Mouse (Mus musculus): ENCODE measurements at regions not wholly inside any gene's neighbourhood (a gene's known extent, or its start where the extent isn't known, plus 50 kb on each side); places are given as distances from the start of the nearest gene placed in this dataset.

DNA sequence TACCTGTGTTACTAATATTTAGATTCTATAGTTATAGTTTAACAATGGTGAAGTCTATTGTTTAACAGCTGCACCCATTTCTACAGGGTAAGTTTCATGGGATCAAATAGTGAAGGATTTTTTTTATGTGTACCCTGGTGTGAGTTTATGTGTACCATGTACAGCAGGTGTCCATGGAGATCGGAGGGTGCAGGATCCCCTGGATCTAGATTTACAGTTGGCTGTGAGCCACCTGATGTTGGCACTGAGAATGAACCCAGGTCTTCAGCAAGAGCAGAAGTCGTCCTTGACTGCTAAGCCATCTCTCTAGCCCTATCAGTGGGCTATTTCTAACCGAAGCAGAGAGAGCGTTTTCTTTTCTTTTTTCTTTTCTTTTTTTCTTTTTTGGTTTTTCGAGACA lies 162.4 kb upstream of the Lef1 start:
- no peaks in the 10 kb centered on the region; the same call in 1 of the 2 replicates for H3K4me1 ChIP-seq (ENCODE audit: control insufficient read depth, insufficient read depth, low read length)

DNA sequence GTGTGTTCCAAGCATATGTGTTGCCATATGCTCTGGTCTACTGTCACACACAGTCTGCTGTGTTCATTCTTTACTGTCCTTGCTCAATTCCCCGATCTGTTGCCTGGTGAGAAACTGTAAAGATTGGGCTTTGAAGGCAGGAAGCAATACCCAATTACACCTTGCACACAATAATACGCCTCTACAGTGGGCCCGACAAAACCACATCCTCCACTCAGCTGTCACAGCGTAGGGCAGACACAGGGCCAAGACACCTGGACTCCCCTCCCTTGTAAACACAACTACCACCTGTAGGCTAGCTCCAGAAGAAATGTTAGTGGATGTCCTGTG lies 163.0 kb upstream of the Lef1 start:
- Histone ChIP-seq H3K4me3 (ENCODE audit: insufficient read depth, low read depth, low read length) (no peak overlapping the region), H3K27ac (replicated peaks; ENCODE audit: insufficient read depth, low read depth, low read length) (no peak overlapping the region), H3K79me2 (ENCODE audit: control insufficient read depth, insufficient read depth, low read length) (no peaks in the 10 kb centered on the region), H3K27me3 (ENCODE audit: control insufficient read depth, insufficient read depth, low read length) (no peaks in the 10 kb centered on the region), H3K36me3 (ENCODE audit: control insufficient read depth, insufficient read depth, low read length) (no peaks in the 10 kb centered on the region), H3K9ac (ENCODE audit: low read depth, low read length) (no peak overlapping the region), H3K4me1 (ENCODE audit: control insufficient read depth, insufficient read depth, low read length) (no peaks in the 10 kb centered on the region; the same call in 1 of the 2 replicates)
- peak; percentile 2 for DNase-seq (ENCODE audit: extremely low read depth, low read depth, low spot score)
- TF ChIP-seq CTCF (IDR thresholded peaks at IDR 0.05; ENCODE audit: low read depth, low read length) (no peak), POLR2A (IDR thresholded peaks at IDR 0.05; ENCODE audit: extremely low read depth, insufficient read depth, low read length) (no peak)
- 85% methylated on average over 4 of the region's 4 CpGs for WGBS

More for the DNA sequence above, 162.4 kb upstream of the Lef1 start:
- no peak overlapping the region for H3K27ac ChIP-seq (replicated peaks; ENCODE audit: insufficient read depth, low read depth, low read length)
- WGBS = 85% methylated on average over 5 of the region's 5 CpGs
- no peak overlapping the region for H3K4me3 ChIP-seq (ENCODE audit: insufficient read depth, low read depth, low read length)
- no peaks in the 10 kb centered on the region for H3K27me3 ChIP-seq (ENCODE audit: control insufficient read depth, insufficient read depth, low read length)
- TF ChIP-seq CTCF (IDR thresholded peaks at IDR 0.05; ENCODE audit: low read depth, low read length) = no peak
- no peak for TF ChIP-seq POLR2A (IDR thresholded peaks at IDR 0.05; ENCODE audit: extremely low read depth, insufficient read depth, low read length)
- no peak for DNase-seq (ENCODE audit: extremely low read depth, low read depth, low spot score)
- H3K36me3 ChIP-seq (ENCODE audit: control insufficient read depth, insufficient read depth, low read length) = no peaks in the 10 kb centered on the region
- H3K79me2 ChIP-seq (ENCODE audit: control insufficient read depth, insufficient read depth, low read length) = no peaks in the 10 kb centered on the region
- no peak overlapping the region for H3K9ac ChIP-seq (ENCODE audit: low read depth, low read length)

DNA sequence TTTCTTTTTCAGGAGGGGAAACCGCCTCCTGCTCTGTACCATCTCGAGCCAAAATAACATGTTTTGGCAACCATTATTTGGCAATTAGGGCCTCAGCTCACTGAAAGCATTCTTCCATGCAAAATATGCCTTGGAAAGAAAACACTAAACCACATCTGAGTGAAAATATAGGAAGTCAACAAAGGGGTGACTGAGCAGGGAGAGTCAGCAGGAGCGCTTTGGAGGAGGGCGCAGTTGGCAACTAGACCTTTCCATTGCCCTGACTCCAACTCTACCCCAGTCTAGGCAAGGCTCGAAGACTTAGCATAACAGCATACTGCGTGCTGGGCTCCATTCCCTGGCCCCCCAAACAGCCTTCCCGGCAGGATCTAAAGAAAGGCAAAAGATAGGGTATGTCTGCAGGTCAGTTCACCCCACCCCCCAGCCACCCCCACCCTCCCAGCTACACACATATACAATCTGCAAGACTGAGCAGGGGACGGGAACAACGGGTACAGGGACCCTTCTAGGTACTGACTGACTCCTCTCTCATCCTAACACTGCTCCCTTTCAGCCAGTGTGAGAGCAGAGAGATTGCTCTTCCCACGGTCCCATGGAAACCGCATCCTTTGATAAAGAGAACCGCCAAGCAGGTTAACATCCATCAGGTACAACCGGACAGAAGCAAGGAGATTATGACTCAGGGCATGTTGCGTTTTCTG lies 163.5 kb upstream of the Lef1 start:
- no peaks in the 10 kb centered on the region for H3K27me3 ChIP-seq (ENCODE audit: control insufficient read depth, insufficient read depth, low read length)
- no peaks in the 10 kb centered on the region for H3K79me2 ChIP-seq (ENCODE audit: control insufficient read depth, insufficient read depth, low read length)
- no peaks in the 10 kb centered on the region for H3K36me3 ChIP-seq (ENCODE audit: control insufficient read depth, insufficient read depth, low read length)
- WGBS = 85% methylated on average over 14 of the region's 14 CpGs
- H3K4me3 ChIP-seq (ENCODE audit: insufficient read depth, low read depth, low read length) = no peak overlapping the region
- H3K27ac ChIP-seq (replicated peaks; ENCODE audit: insufficient read depth, low read depth, low read length) = no peak overlapping the region
- DNase-seq (ENCODE audit: extremely low read depth, low read depth, low spot score) = no peak
- no peaks in the 10 kb centered on the region; the same call in 1 of the 2 replicates for H3K4me1 ChIP-seq (ENCODE audit: control insufficient read depth, insufficient read depth, low read length)
- H3K9ac ChIP-seq (ENCODE audit: low read depth, low read length) = no peak overlapping the region
- TF ChIP-seq POLR2A (IDR thresholded peaks at IDR 0.05; ENCODE audit: extremely low read depth, insufficient read depth, low read length) (no peak), CTCF (IDR thresholded peaks at IDR 0.05; ENCODE audit: low read depth, low read length) (no peak)

DNA sequence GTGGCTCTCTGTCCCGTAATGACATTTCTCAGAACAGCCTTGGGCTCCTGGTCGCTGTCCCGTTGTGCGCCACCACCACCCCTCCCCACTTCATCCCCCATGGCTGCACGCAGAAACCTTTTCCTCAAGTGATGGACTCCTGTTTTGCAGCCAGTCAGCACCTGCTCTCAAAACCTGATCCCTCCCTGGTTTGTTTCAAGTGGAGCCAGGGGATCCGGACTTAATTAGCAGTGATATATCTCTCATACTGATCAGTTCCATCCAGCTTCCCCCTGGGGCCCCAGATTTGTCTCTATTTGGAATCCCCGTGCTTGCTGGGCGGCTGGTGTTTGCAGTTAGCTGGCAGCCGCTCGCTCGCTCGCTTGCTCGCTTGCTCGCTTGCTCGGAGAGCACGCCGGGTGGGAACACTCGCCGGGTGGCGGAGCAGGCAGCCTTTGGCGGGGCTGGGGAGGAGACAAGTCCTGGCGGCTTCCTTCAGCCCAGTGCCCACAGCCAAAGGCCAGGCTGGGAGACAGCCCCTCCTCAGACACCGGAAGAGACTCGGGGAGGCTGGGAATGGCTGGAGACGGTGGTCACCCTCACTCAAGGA lies 164.3 kb upstream of the Lef1 start:
- no peaks in the 10 kb centered on the region for H3K79me2 ChIP-seq (ENCODE audit: control insufficient read depth, insufficient read depth, low read length)
- H3K27ac ChIP-seq (replicated peaks; ENCODE audit: insufficient read depth, low read depth, low read length) = no peak overlapping the region
- TF ChIP-seq POLR2A (IDR thresholded peaks at IDR 0.05; ENCODE audit: extremely low read depth, insufficient read depth, low read length) = no peak
- TF ChIP-seq CTCF (IDR thresholded peaks at IDR 0.05; ENCODE audit: low read depth, low read length) = no peak
- H3K9ac ChIP-seq (ENCODE audit: low read depth, low read length) = peak overlapping the region; percentile 19; the same call in 1 of the 2 replicates
- WGBS = 5% methylated on average over 25 of the region's 25 CpGs
- DNase-seq (ENCODE audit: extremely low read depth, low read depth, low spot score) = no peak
- no peaks in the 10 kb centered on the region; the same call in 1 of the 2 replicates for H3K4me1 ChIP-seq (ENCODE audit: control insufficient read depth, insufficient read depth, low read length)
- H3K27me3 ChIP-seq (ENCODE audit: control insufficient read depth, insufficient read depth, low read length) = no peaks in the 10 kb centered on the region
- H3K36me3 ChIP-seq (ENCODE audit: control insufficient read depth, insufficient read depth, low read length) = no peaks in the 10 kb centered on the region
- peak overlapping the region; percentile 43; the same call in 1 of the 2 replicates for H3K4me3 ChIP-seq (ENCODE audit: insufficient read depth, low read depth, low read length)

DNA sequence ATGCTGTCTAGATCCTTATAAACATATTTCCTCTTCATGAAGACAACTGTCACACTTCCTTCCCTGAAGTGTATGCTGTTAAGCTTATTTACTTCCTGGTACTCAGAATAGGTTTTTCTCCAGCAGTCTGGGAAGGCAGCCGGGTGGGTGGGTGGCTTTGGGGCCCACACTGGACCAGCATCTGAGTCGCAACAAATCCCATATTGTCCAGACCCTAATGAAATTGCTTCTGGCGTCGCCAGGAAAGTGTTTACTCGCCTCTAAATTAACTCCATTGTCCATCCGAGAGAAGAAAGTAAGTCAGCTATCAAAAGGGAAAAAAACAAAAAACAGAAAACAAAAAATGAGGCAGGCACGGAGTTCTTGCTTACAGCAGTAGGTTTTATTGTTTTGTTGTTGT lies 164.9 kb upstream of the Lef1 start:
- H3K27me3 ChIP-seq (ENCODE audit: control insufficient read depth, insufficient read depth, low read length) = no peaks in the 10 kb centered on the region
- no peak for TF ChIP-seq CTCF (IDR thresholded peaks at IDR 0.05; ENCODE audit: low read depth, low read length)
- no peak for TF ChIP-seq POLR2A (IDR thresholded peaks at IDR 0.05; ENCODE audit: extremely low read depth, insufficient read depth, low read length)
- no peak for DNase-seq (ENCODE audit: extremely low read depth, low read depth, low spot score)
- H3K36me3 ChIP-seq (ENCODE audit: control insufficient read depth, insufficient read depth, low read length) = no peaks in the 10 kb centered on the region
- no peak overlapping the region for H3K27ac ChIP-seq (replicated peaks; ENCODE audit: insufficient read depth, low read depth, low read length)
- H3K79me2 ChIP-seq (ENCODE audit: control insufficient read depth, insufficient read depth, low read length) = no peaks in the 10 kb centered on the region
- no peak overlapping the region for H3K9ac ChIP-seq (ENCODE audit: low read depth, low read length)
- no peak overlapping the region; the same call in 1 of the 2 replicates for H3K4me3 ChIP-seq (ENCODE audit: insufficient read depth, low read depth, low read length)
- no peaks in the 10 kb centered on the region; the same call in 1 of the 2 replicates for H3K4me1 ChIP-seq (ENCODE audit: control insufficient read depth, insufficient read depth, low read length)
- 43% methylated on average over 7 of the region's 7 CpGs for WGBS

DNA sequence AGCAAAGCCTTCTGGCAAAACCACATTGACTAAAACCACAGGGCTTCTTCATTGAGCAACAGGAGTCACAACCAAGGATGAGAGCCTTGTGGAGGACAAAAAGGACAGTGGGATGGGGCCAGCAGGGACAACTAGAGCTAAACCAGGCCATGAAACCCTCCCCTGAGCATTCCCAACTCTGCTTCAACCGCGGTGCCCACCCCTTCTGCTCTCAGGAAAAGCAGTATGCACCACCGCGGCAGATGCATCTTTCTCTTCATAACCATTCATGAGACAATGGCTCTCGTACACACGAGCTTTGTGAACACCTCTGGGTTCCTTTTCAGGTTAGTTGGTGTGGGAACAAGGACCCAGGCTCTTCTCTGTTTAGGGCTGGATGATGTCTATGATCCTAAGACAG lies 166.0 kb upstream of the Lef1 start:
- H3K79me2 ChIP-seq (ENCODE audit: control insufficient read depth, insufficient read depth, low read length) = no peaks in the 10 kb centered on the region
- DNase-seq (ENCODE audit: extremely low read depth, low read depth, low spot score) = no peak
- no peaks in the 10 kb centered on the region for H3K27me3 ChIP-seq (ENCODE audit: control insufficient read depth, insufficient read depth, low read length)
- 97% methylated on average over 6 of the region's 6 CpGs for WGBS
- TF ChIP-seq POLR2A (IDR thresholded peaks at IDR 0.05; ENCODE audit: extremely low read depth, insufficient read depth, low read length) = no peak
- no peak for TF ChIP-seq CTCF (IDR thresholded peaks at IDR 0.05; ENCODE audit: low read depth, low read length)
- no peak overlapping the region for H3K9ac ChIP-seq (ENCODE audit: low read depth, low read length)
- H3K4me3 ChIP-seq (ENCODE audit: insufficient read depth, low read depth, low read length) = no peak overlapping the region
- no peak overlapping the region for H3K27ac ChIP-seq (replicated peaks; ENCODE audit: insufficient read depth, low read depth, low read length)
- H3K36me3 ChIP-seq (ENCODE audit: control insufficient read depth, insufficient read depth, low read length) = no peaks in the 10 kb centered on the region
- no peaks in the 10 kb centered on the region; the same call in 1 of the 2 replicates for H3K4me1 ChIP-seq (ENCODE audit: control insufficient read depth, insufficient read depth, low read length)
